Mouse (Mus musculus) erythroid progenitor cell, adult 5-6 weeks (primary cell): ENCODE results near the gene Cux2. TPM values are rescaled to one million over a fixed set of nuclear protein-coding genes. Genes with fewer than 3 reads are reported as not detected.

Experiments used
- ATAC-seq: replicated peaks from 2 replicates; pipeline ENCODE4 v1.8.0; 2016; ENCODE audit warnings: moderate number of reproducible peaks, mild to moderate bottlenecking, moderate TSS enrichment, inconsistent platforms; ENCODE audit not compliant: poor library complexity, low FRiP score, severe bottlenecking
- total RNA-seq, 2 experiments: library from RNA; stranded (forward) in 1 of 2; stranded (reverse) in 1 of 2; fragments of 150-400 nt in 1 of 2; fragments of 186-747, 209-891 nt in 1 of 2; gene quantifications; 2 replicates each; pipeline versions ENCODE4 v1.2.3 to v1.2.4; 2015 to 2017; ENCODE audit warnings: low replicate concordance in 2 of 2

Cux2 gene
- total RNA-seq, 2 experiments from 2014 or later, result not detected

- ATAC-seq, result no peak
Measured at GRCm38 (mm10) chr5:121811485-121811931, 238.4 kb downstream of the Cux2 start.

GRCm38 (mm10) chr5:121810331-121811151 is 239.4 kb downstream of the Cux2 start:
- no peak for ATAC-seq

- ATAC-seq, result no peak
Measured at GRCm38 (mm10) chr5:121809667-121810224, 240.2 kb downstream of the Cux2 start.

GRCm38 (mm10) chr5:121808202-121808601 is 241.7 kb downstream of the Cux2 start:
- no peak for ATAC-seq

- no peak for ATAC-seq
Measured at GRCm38 (mm10) chr5:121807186-121807585, 242.7 kb downstream of the Cux2 start.

Other genes with a start within 250 kb of the Cux2 start
- 12.2 and 14.1 TPM in 2 replicates for gene Sh2b3, start 212.5 kb downstream of the Cux2 start, total RNA-seq (2015; ENCODE audit: low replicate concordance)
- gene Sh2b3, start 212.5 kb downstream of the Cux2 start, total RNA-seq (2017; ENCODE audit: low replicate concordance), result 4.4 and 4.6 TPM in 2 replicates
- gene Pheta1, start 201.1 kb downstream of the Cux2 start, total RNA-seq (2015; ENCODE audit: low replicate concordance), result not detected in 2 replicates
- gene Pheta1, start 201.1 kb downstream of the Cux2 start, total RNA-seq (2017; ENCODE audit: low replicate concordance), result 0.13 TPM in 1 of 2 replicates, not detected in the other
- gene Myl2, start 50.8 kb upstream of the Cux2 start, total RNA-seq (2015; ENCODE audit: low replicate concordance), result not detected in 2 replicates
- 8.2 TPM in 1 of 2 replicates, not detected in the other for gene Myl2, start 50.8 kb upstream of the Cux2 start, total RNA-seq (2017; ENCODE audit: low replicate concordance)
- gene Ccdc63, start 90.7 kb upstream of the Cux2 start, total RNA-seq (2015; ENCODE audit: low replicate concordance), result not detected in 2 replicates
- not detected in 2 replicates for gene Ccdc63, start 90.7 kb upstream of the Cux2 start, total RNA-seq (2017; ENCODE audit: low replicate concordance)
- gene Ppp1cc, start 108.2 kb upstream of the Cux2 start, total RNA-seq (2015; ENCODE audit: low replicate concordance), result 310 and 340 TPM in 2 replicates
- 91.1 and 263 TPM in 2 replicates for gene Ppp1cc, start 108.2 kb upstream of the Cux2 start, total RNA-seq (2017; ENCODE audit: low replicate concordance)
- 24.9 and 29.8 TPM in 2 replicates for gene Hvcn1, start 156.7 kb upstream of the Cux2 start, total RNA-seq (2015; ENCODE audit: low replicate concordance)
- 15.7 and 17.3 TPM in 2 replicates for gene Hvcn1, start 156.7 kb upstream of the Cux2 start, total RNA-seq (2017; ENCODE audit: low replicate concordance)
- 16.2 and 19.7 TPM in 2 replicates for gene Tctn1, start 214.4 kb upstream of the Cux2 start, total RNA-seq (2015; ENCODE audit: low replicate concordance)
- gene Tctn1, start 214.4 kb upstream of the Cux2 start, total RNA-seq (2017; ENCODE audit: low replicate concordance), result 8.7 and 39.3 TPM in 2 replicates
- gene Pptc7, start 234.3 kb upstream of the Cux2 start, total RNA-seq (2015; ENCODE audit: low replicate concordance), result 0.72 and 2.5 TPM in 2 replicates
- 5.8 and 6.2 TPM in 2 replicates for gene Pptc7, start 234.3 kb upstream of the Cux2 start, total RNA-seq (2017; ENCODE audit: low replicate concordance)